Mouse (Mus musculus): ENCODE measurements around the gene Olfr1141.

Olfr1141 gene

DNA sequence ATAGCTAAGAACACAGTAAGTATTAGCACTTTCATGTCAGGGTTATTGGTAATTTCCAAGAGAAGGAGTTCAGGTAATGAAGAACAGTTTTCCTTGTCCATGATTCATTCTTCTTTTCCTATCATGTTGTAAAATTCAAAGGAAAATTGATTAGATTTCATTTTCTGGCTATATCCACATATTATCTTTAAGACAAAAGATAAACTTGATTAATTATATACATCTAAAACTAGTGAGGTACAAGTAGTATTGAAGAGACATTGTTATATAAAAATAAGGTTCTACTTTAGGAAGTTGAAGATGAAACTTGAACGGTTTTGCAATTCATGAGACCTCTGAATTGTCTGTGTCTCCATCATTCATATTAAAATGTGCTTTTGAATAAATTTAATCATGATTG is at the start of gene Olfr1141:
TSS of gene Olfr1141 (minus strand) at position 101 of the 400 bp plus-strand sequence.
- no peak for DNase-seq

DNA sequence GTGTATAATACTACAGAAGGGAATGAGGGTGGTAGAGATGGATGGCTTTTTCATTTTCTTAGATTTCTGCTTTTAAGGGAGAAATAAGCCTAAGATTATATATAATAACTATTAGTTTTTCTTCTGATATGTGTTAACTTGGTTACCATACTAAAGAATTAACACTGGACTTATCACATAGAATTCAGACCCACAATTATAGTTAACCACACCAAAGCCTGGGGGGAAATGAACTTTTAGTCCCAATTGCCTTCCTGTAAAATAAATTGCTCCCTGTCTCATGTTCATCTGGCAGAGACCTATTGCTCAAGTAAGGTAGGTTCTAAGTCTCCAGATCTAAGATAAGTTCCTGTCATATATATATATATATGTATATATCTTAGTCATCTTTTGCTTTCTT is 46.5 kb upstream of the Olfr1141 start, which contains the start of gene Olfr1143:
TSS of gene Olfr1143 (plus strand) at position 301 of the 400 bp plus-strand sequence.
- no peak for DNase-seq

DNA sequence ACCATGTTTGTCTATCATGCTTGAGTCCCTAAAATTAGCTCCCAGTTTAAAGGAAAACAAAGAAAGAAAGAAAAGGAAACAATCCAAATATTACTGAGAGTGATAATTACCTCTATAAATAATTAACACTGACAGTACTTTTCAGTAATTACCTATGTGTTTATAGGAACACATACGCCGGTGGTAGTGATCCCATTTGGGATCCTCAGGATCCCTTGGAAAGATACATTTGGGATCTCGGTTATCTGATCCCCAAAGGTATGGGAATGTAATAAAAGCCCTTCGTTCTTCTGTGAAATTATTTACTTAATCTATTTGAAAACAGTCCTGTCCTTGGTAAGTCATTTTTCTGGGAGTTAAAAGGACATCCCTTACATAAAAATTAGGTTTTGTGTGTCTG is 25.4 kb upstream of the Olfr1141 start, which contains the start of gene Olfr152:
TSS of gene Olfr152 (plus strand) at position 301 of the 400 bp plus-strand sequence.
- no peak for DNase-seq

DNA sequence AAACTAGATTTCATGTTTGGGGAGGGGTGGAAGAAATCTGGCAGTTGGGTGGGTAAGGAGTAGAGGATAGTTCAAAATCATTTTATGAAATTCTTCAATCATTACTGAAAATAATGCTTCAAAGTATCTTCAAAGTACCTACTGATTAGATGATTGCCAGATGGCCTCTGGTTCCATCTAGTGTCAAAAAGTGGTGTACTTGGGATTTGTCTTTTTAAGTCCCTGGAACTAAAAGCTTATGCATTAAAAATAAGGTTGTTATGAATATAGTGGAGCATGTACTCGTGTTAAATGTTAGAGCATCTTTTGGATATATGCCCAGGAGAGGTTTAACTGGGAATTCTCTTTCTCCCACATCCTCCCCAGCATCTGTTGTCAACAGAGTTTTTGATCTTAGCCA is 22.4 kb upstream of the Olfr1141 start:
- DNase-seq: peak in 1 of 2 experiments; percentile 1

DNA sequence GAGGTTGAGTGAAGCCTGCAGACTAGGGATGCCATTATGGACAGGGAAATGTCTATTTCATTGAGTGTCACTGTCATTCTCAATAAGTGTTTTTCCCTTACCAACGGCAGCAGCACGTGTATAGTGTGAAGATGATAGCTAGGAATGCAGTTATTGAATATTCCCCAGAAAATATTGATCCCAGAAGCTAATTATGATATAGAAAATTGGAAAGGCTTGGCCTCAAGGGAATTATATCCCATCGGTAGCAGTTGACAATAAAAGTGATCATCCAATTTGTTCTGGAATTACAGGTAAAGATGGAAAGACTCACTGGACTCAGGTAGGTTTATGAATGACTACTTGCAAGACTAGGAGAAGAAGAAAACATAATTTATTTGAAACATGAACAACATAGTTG is 10.3 kb downstream of the Olfr1141 start, which contains the start of gene Olfr1140:
TSS of gene Olfr1140 (plus strand) at position 301 of the 400 bp plus-strand sequence.
- no peak for DNase-seq

DNA sequence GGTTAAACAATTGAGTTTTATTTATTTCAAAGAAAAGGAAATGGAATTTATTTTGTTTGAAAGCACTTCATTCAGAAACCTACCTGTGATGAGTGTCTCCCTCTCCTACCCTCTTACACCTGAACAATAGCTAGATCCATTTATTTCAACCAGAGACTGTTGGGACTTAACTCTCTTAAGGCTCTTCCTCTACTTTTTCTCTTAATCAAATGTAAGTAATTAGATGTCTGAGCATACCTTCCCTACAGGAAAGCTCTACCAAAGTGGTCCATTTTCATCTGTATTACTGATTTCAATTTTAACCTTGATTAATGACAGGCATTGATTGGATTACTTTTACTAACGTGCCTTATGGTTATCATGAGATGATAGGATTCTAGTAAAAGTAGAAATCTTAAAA is 13.9 kb downstream of the Olfr1141 start, which contains the start of gene Olfr1138:
TSS of gene Olfr1138 (minus strand) at position 101 of the 400 bp plus-strand sequence.
- no peak for DNase-seq

DNA sequence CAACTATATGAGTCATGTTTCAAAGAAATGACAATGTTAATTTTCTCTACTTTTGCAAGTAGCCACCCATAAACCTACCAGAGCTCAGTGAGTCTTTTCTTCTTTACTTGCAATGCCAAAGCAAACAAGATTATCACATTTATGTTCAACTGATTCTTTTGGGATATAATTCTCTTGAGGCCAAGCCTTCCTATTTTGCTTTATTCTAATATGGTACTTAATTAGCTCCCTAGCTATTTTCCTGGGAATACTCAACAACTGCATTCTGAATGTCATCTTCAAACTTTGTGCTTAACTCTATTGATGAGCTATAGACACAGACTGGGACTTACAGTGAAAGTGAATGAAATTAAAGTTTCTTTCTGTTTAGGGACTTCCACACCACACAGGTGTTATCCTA is 40.7 kb downstream of the Olfr1141 start, which contains the start of gene Olfr1137:
TSS of gene Olfr1137 (minus strand) at position 101 of the 400 bp plus-strand sequence.
- DNase-seq: no peak

Data from cerebellum, postnatal 10 days (tissue).